Mouse (Mus musculus) neural tube, embryonic 11.5 days (tissue): ENCODE measurements around the gene Nlrp6. TPM values are rescaled to one million over a fixed set of nuclear protein-coding genes. Genes with fewer than 3 reads are reported as not detected.
A peak's percentile ranks its signal among the peaks of the same experiment; 100 is the strongest.

ENCODE experiments used
- ATAC-seq: fragments of 200-750 bp; cut with Nextera tagmentation; 2 replicates; pipeline ENCODE4 v1.8.0; 2017; ENCODE audit warnings: moderate number of reproducible peaks, mild to moderate bottlenecking, moderate TSS enrichment, moderate library complexity; ENCODE audit not compliant: insufficient read depth, low FRiP score, low TSS enrichment
- DNase-seq: peaks from one replicate; pipeline ENCODE4 v3.0.0-alpha.2; 2015; ENCODE audit warnings: low spot score
- H3K27ac ChIP-seq: fragments of 300-500 bp; sonication (generic); 2 replicates; pipeline ENCODE4 v1.5.1; 2014; ENCODE audit warnings: low read depth, mild to moderate bottlenecking, low read length
- H3K27me3 ChIP-seq: fragments of 300-500 bp; sonication (generic); 2 replicates; pipeline ENCODE4 v1.6.1; 2014; ENCODE audit warnings: mild to moderate bottlenecking, low read length, mixed read lengths; ENCODE audit not compliant: control insufficient read depth, insufficient read depth
- H3K36me3 ChIP-seq: fragments of 300-500 bp; sonication (generic); 2 replicates; pipeline ENCODE4 v1.6.1; 2014; ENCODE audit warnings: mild to moderate bottlenecking, low read length, moderate library complexity, mixed read lengths; ENCODE audit not compliant: control insufficient read depth, insufficient read depth
- H3K4me1 ChIP-seq: fragments of 300-500 bp; sonication (generic); 2 replicates; pipeline ENCODE4 v1.6.1; 2014; ENCODE audit warnings: low read length, mixed read lengths; ENCODE audit not compliant: control insufficient read depth, insufficient read depth
- H3K4me2 ChIP-seq: fragments of 300-500 bp; sonication (generic); 2 replicates; pipeline ENCODE4 v1.6.1; 2014; ENCODE audit warnings: low read depth, mild to moderate bottlenecking, moderate library complexity
- H3K4me3 ChIP-seq: fragments of 300-500 bp; sonication (generic); 2 replicates; pipeline ENCODE4 v1.5.1; 2014; ENCODE audit warnings: low read depth, low read length
- H3K9ac ChIP-seq: fragments of 300-500 bp; sonication (generic); 2 replicates; pipeline ENCODE4 v1.6.1; 2014; ENCODE audit warnings: mild to moderate bottlenecking, low read length
- H3K9me3 ChIP-seq: fragments of 300-500 bp; sonication (generic); 2 replicates; pipeline ENCODE4 v1.6.1; 2016; ENCODE audit warnings: low read length; ENCODE audit not compliant: control insufficient read depth
- WGBS: fragments of 180-500 bp; shearing (Covaris S2); extraction: QIAGEN DNeasy Blood & Tissue Kit; methylation state at CpG from one replicate; pipeline ENCODE4 v1.1.7; 2014; 5-methylcytosine and 5-hydroxymethylcytosine counted together
- polyA plus RNA-seq: library from polyadenylated mRNA; unstranded; fragments of >200 nt; fragmentation: Nextera tagmentation; extraction: Ambion mirVana; gene quantifications from 2 replicates; pipeline ENCODE4 v1.2.1, GENCODE M21; 2014

Nlrp6 gene
- 0.15 and 0.20 TPM in 2 replicates for polyA plus RNA-seq

- peaks cover 44% of the 10 kb centered on the region for H3K27me3 ChIP-seq
- H3K4me1 ChIP-seq = peaks cover 9% of the 10 kb centered on the region
- DNase-seq = no peak
- H3K4me2 ChIP-seq = no peak within 1 kb of the TSS; the same call in 1 of the 2 replicates
- no peaks in the 10 kb centered on the region for H3K36me3 ChIP-seq
- H3K9ac ChIP-seq = no peak within 1 kb of the TSS
- no peaks in the 10 kb centered on the region for H3K9me3 ChIP-seq
- ATAC-seq = no peak
- H3K4me3 ChIP-seq = no peak within 1 kb of the TSS
- H3K27ac ChIP-seq = no peak within 1 kb of the TSS
- 82% methylated on average over 8 of the region's 8 CpGs for WGBS
These were observed at the start of gene Nlrp6 for GRCm38 (mm10) chr7:140920418-140921029. Gene Nlrp6 (plus strand): TSS chr7:140920902.

GRCm38 (mm10) chr7:140874224-140874623 lies 46.5 kb upstream of the Nlrp6 start:
- Histone ChIP-seq H3K4me3 (no peak overlapping the region), H3K9ac (no peak overlapping the region)

GRCm38 (mm10) chr7:140877364-140877763 lies 43.3 kb upstream of the Nlrp6 start:
- no peaks in the 10 kb centered on the region for H3K9me3 ChIP-seq
- WGBS = 88% methylated on average over 6 of the region's 6 CpGs
- no peak for ATAC-seq

More at GRCm38 (mm10) chr7:140874224-140874623, 46.5 kb upstream of the Nlrp6 start:
- Histone ChIP-seq H3K36me3 (no peaks in the 10 kb centered on the region), H3K9me3 (no peaks in the 10 kb centered on the region), H3K27me3 (no peaks in the 10 kb centered on the region), H3K4me1 (no peaks in the 10 kb centered on the region), H3K27ac (no peak overlapping the region), H3K4me2 (no peak overlapping the region)
- WGBS = 91% methylated on average over 4 of the region's 4 CpGs
- no peak for ATAC-seq
- DNase-seq = no peak

GRCm38 (mm10) chr7:140879355-140879754 lies 41.3 kb upstream of the Nlrp6 start:
- H3K9me3 ChIP-seq = no peaks in the 10 kb centered on the region
- H3K4me1 ChIP-seq = 0 out of 2 replicates have a peak, but pooled peaks cover 5% of the 10 kb centered on the region
- DNase-seq = no peak
- H3K4me3 ChIP-seq = no peak overlapping the region
- H3K36me3 ChIP-seq = no peaks in the 10 kb centered on the region
- no peak for ATAC-seq
- H3K9ac ChIP-seq = no peak overlapping the region
- H3K4me2 ChIP-seq = no peak overlapping the region
- no peaks in the 10 kb centered on the region for H3K27me3 ChIP-seq
- WGBS = 95% methylated on average over 7 of the region's 7 CpGs
- H3K27ac ChIP-seq = no peak overlapping the region

More at GRCm38 (mm10) chr7:140877364-140877763, 43.3 kb upstream of the Nlrp6 start:
- no peak overlapping the region for H3K4me2 ChIP-seq
- no peaks in the 10 kb centered on the region for H3K36me3 ChIP-seq
- H3K4me3 ChIP-seq = no peak overlapping the region
- H3K27me3 ChIP-seq = no peaks in the 10 kb centered on the region
- no peak for DNase-seq
- 0 out of 2 replicates have a peak, but pooled peaks cover 2% of the 10 kb centered on the region for H3K4me1 ChIP-seq
- H3K9ac ChIP-seq = no peak overlapping the region
- H3K27ac ChIP-seq = no peak overlapping the region

- Histone ChIP-seq H3K4me2 (no peak overlapping the region), H3K4me3 (no peak overlapping the region), H3K9me3 (no peaks in the 10 kb centered on the region), H3K4me1 (0 out of 2 replicates have a peak, but pooled peaks cover 5% of the 10 kb centered on the region), H3K27ac (no peak overlapping the region), H3K36me3 (no peaks in the 10 kb centered on the region), H3K27me3 (no peaks in the 10 kb centered on the region), H3K9ac (no peak overlapping the region)
- ATAC-seq (no peak), DNase-seq (no peak)
- WGBS = 88% methylated on average over 3 of the region's 3 CpGs
These were observed 40.3 kb upstream of the Nlrp6 start for GRCm38 (mm10) chr7:140880419-140880818.

- ATAC-seq = no peak
- no peak for DNase-seq
- H3K4me2 ChIP-seq = peak overlapping the region; percentile 71
- peak overlapping the region; percentile 58 for H3K9ac ChIP-seq
- 0 out of 2 replicates have a peak, but pooled peaks cover 5% of the 10 kb centered on the region for H3K4me1 ChIP-seq
- peak overlapping the region; percentile 66 for H3K4me3 ChIP-seq
- no peaks in the 10 kb centered on the region for H3K9me3 ChIP-seq
- 35% methylated on average over 8 of the region's 8 CpGs for WGBS
- H3K27me3 ChIP-seq = no peaks in the 10 kb centered on the region
- peak overlapping the region; percentile 70; the same call in 1 of the 2 replicates for H3K27ac ChIP-seq
- H3K36me3 ChIP-seq = no peaks in the 10 kb centered on the region
These were observed 39.7 kb upstream of the Nlrp6 start for GRCm38 (mm10) chr7:140880865-140881515.

- Histone ChIP-seq H3K9ac (peak within 1 kb of the TSS; percentile 58), H3K27ac (peak within 1 kb of the TSS; percentile 70), H3K4me1 (0 out of 2 replicates have a peak, but pooled peaks cover 5% of the 10 kb centered on the region), H3K4me3 (peak within 1 kb of the TSS; percentile 66), H3K36me3 (no peaks in the 10 kb centered on the region; the same call in 1 of the 2 replicates), H3K9me3 (no peaks in the 10 kb centered on the region), H3K27me3 (no peaks in the 10 kb centered on the region), H3K4me2 (peak within 1 kb of the TSS; percentile 71)
- peak; percentile 94 for ATAC-seq
- under 1% methylated on average over 59 of the region's 59 CpGs for WGBS
- peak; percentile 95 for DNase-seq
These were observed 38.8 kb upstream of the Nlrp6 start, which contains the start of the genes Psmd13 and Sirt3 for GRCm38 (mm10) chr7:140881696-140882468. Gene Psmd13 (plus strand): TSS chr7:140881968. Gene Sirt3 (minus strand): TSS chr7:140882309.

- Histone ChIP-seq H3K4me2 (peak overlapping the region; percentile 71), H3K9me3 (no peaks in the 10 kb centered on the region), H3K27ac (peak overlapping the region; percentile 70; the same call in 1 of the 2 replicates), H3K36me3 (peaks cover 3% of the 10 kb centered on the region), H3K27me3 (no peaks in the 10 kb centered on the region), H3K9ac (peak overlapping the region; percentile 58), H3K4me1 (0 out of 2 replicates have a peak, but pooled peaks cover 5% of the 10 kb centered on the region), H3K4me3 (peak overlapping the region; percentile 66)
- ATAC-seq (peak; percentile 59), DNase-seq (no peak)
- WGBS = under 1% methylated on average over 12 of the region's 12 CpGs
These were observed 38.3 kb upstream of the Nlrp6 start for GRCm38 (mm10) chr7:140882469-140882803.
